Mouse (Mus musculus): ENCODE measurements around the gene Nrtn. TPM values are rescaled to one million over a fixed set of nuclear protein-coding genes. Genes with fewer than 3 reads are reported as not detected.

The Nrtn gene
- polyA plus RNA-seq, 1 experiment = 0.78 TPM

GRCm38 (mm10) chr17:56778779-56779362, 21.5 kb upstream of the Nrtn start:
- Histone ChIP-seq H3K4me2 (ENCODE audit: low read depth) (no peak overlapping the region), H3K79me2 (ENCODE audit: control insufficient read depth, insufficient read depth) (no peaks in the 10 kb centered on the region), H3K27me3 (ENCODE audit: control insufficient read depth, insufficient read depth, insufficient read length) (no peaks in the 10 kb centered on the region), H3ac (ENCODE audit: control insufficient read depth, insufficient read length) (no peak overlapping the region), H3K4me3 (no peak overlapping the region), H3K36me3 (ENCODE audit: control insufficient read depth, insufficient read depth) (no peaks in the 10 kb centered on the region)
- TF ChIP-seq POLR2A (IDR thresholded peaks at IDR 0.05; ENCODE audit: insufficient read length, low read depth) = no peak
- no peak for TF ChIP-seq TCF3 (IDR thresholded peaks at IDR 0.05; ENCODE audit: insufficient read length, low read depth)
- no peak for TF ChIP-seq MYOD1 (IDR thresholded peaks at IDR 0.05; ENCODE audit: control insufficient read depth in 1 of 3, insufficient read length in 2 of 3, low read depth in 2 of 3)
- TF ChIP-seq E2F4 (IDR thresholded peaks at IDR 0.05; ENCODE audit: insufficient read depth) = no peak
- no peak for TF ChIP-seq CEBPB (IDR thresholded peaks at IDR 0.05; ENCODE audit: insufficient read depth, poor library complexity, severe bottlenecking)
- TF ChIP-seq REST (IDR thresholded peaks at IDR 0.05; ENCODE audit: insufficient read depth, insufficient read length) = no peak
- TF ChIP-seq TCF12 (IDR thresholded peaks at IDR 0.05; ENCODE audit: insufficient read depth, poor library complexity, severe bottlenecking) = no peak
- TF ChIP-seq MAX (IDR thresholded peaks at IDR 0.05; ENCODE audit: low read depth) = no peak
- no peak for TF ChIP-seq MYOG (IDR thresholded peaks at IDR 0.05; ENCODE audit: control insufficient read depth in 1 of 3, insufficient read depth in 1 of 3, insufficient read length in 2 of 3, low read depth in 2 of 3)
- no peak for TF ChIP-seq SRF (IDR thresholded peaks at IDR 0.05; ENCODE audit: control insufficient read depth, insufficient read length, low read depth)
- no peak for TF ChIP-seq USF1 (IDR thresholded peaks at IDR 0.05; ENCODE audit: low read depth)
- TF ChIP-seq POLR2AphosphoS2 (IDR thresholded peaks at IDR 0.05; ENCODE audit: insufficient read length, low read depth) = no peak

- Histone ChIP-seq H3K36me3 (ENCODE audit: control insufficient read depth, insufficient read depth) (no peaks in the 10 kb centered on the region), H3K79me2 (ENCODE audit: control insufficient read depth, insufficient read depth) (no peaks in the 10 kb centered on the region), H3K4me3 (no peak overlapping the region), H3ac (ENCODE audit: control insufficient read depth, insufficient read length) (no peak overlapping the region), H3K4me2 (ENCODE audit: low read depth) (no peak overlapping the region), H3K27me3 (ENCODE audit: control insufficient read depth, insufficient read depth, insufficient read length) (no peaks in the 10 kb centered on the region)
- TF ChIP-seq MAX (IDR thresholded peaks at IDR 0.05; ENCODE audit: low read depth) = no peak
- TF ChIP-seq MYOG (IDR thresholded peaks at IDR 0.05; ENCODE audit: control insufficient read depth in 1 of 3, insufficient read depth in 1 of 3, insufficient read length in 2 of 3, low read depth in 2 of 3) = no peak
- TF ChIP-seq CEBPB (IDR thresholded peaks at IDR 0.05; ENCODE audit: insufficient read depth, poor library complexity, severe bottlenecking) = no peak
- no peak for TF ChIP-seq TCF3 (IDR thresholded peaks at IDR 0.05; ENCODE audit: insufficient read length, low read depth)
- TF ChIP-seq POLR2AphosphoS2 (IDR thresholded peaks at IDR 0.05; ENCODE audit: insufficient read length, low read depth) = no peak
- no peak for TF ChIP-seq SRF (IDR thresholded peaks at IDR 0.05; ENCODE audit: control insufficient read depth, insufficient read length, low read depth)
- TF ChIP-seq E2F4 (IDR thresholded peaks at IDR 0.05; ENCODE audit: insufficient read depth) = no peak
- TF ChIP-seq MYOD1 (IDR thresholded peaks at IDR 0.05; ENCODE audit: control insufficient read depth in 1 of 3, insufficient read length in 2 of 3, low read depth in 2 of 3) = no peak
- no peak for TF ChIP-seq POLR2A (IDR thresholded peaks at IDR 0.05; ENCODE audit: insufficient read length, low read depth)
- no peak for TF ChIP-seq REST (IDR thresholded peaks at IDR 0.05; ENCODE audit: insufficient read depth, insufficient read length)
- TF ChIP-seq TCF12 (IDR thresholded peaks at IDR 0.05; ENCODE audit: insufficient read depth, poor library complexity, severe bottlenecking) = no peak
- TF ChIP-seq USF1 (IDR thresholded peaks at IDR 0.05; ENCODE audit: low read depth) = no peak
Observed at GRCm38 (mm10) chr17:56777568-56777967, 20.2 kb upstream of the Nrtn start.

- H3K79me2 ChIP-seq (ENCODE audit: control insufficient read depth, insufficient read depth) = no peaks in the 10 kb centered on the region
- H3ac ChIP-seq (ENCODE audit: control insufficient read depth, insufficient read length) = no peak within 1 kb of the TSS
- TF ChIP-seq SRF (IDR thresholded peaks at IDR 0.05; ENCODE audit: control insufficient read depth, insufficient read length, low read depth) (no peak), MYOG (IDR thresholded peaks at IDR 0.05; ENCODE audit: control insufficient read depth in 1 of 3, insufficient read depth in 1 of 3, insufficient read length in 2 of 3, low read depth in 2 of 3) (no peak), TCF12 (IDR thresholded peaks at IDR 0.05; ENCODE audit: insufficient read depth, poor library complexity, severe bottlenecking) (no peak), CEBPB (IDR thresholded peaks at IDR 0.05; ENCODE audit: insufficient read depth, poor library complexity, severe bottlenecking) (no peak), TCF3 (IDR thresholded peaks at IDR 0.05; ENCODE audit: insufficient read length, low read depth) (no peak), E2F4 (IDR thresholded peaks at IDR 0.05; ENCODE audit: insufficient read depth) (no peak), MYOD1 (IDR thresholded peaks at IDR 0.05; ENCODE audit: control insufficient read depth in 1 of 3, insufficient read length in 2 of 3, low read depth in 2 of 3) (no peak)
- H3K36me3 ChIP-seq (ENCODE audit: control insufficient read depth, insufficient read depth) = no peaks in the 10 kb centered on the region
- H3K4me2 ChIP-seq (ENCODE audit: low read depth) = no peak within 1 kb of the TSS
- no peaks in the 10 kb centered on the region for H3K27me3 ChIP-seq (ENCODE audit: control insufficient read depth, insufficient read depth, insufficient read length)
- no peak within 1 kb of the TSS for H3K4me3 ChIP-seq
Observed at GRCm38 (mm10) chr17:56769950-56770349, 12.6 kb upstream of the Nrtn start, which contains the start of gene Prr22. Gene Prr22, plus strand, starts transcription at chr17:56770250.

GRCm38 (mm10) chr17:56768941-56769340, 11.6 kb upstream of the Nrtn start:
- Histone ChIP-seq H3K4me3 (no peak overlapping the region), H3K36me3 (ENCODE audit: control insufficient read depth, insufficient read depth) (no peaks in the 10 kb centered on the region)

More at GRCm38 (mm10) chr17:56768941-56769340, 11.6 kb upstream of the Nrtn start:
- TF ChIP-seq MAX (IDR thresholded peaks at IDR 0.05; ENCODE audit: low read depth) = no peak
- no peak for TF ChIP-seq POLR2A (IDR thresholded peaks at IDR 0.05; ENCODE audit: insufficient read length, low read depth)
- TF ChIP-seq MYOG (IDR thresholded peaks at IDR 0.05; ENCODE audit: control insufficient read depth in 1 of 3, insufficient read depth in 1 of 3, insufficient read length in 2 of 3, low read depth in 2 of 3) = no peak
- TF ChIP-seq TCF3 (IDR thresholded peaks at IDR 0.05; ENCODE audit: insufficient read length, low read depth) = no peak
- TF ChIP-seq SRF (IDR thresholded peaks at IDR 0.05; ENCODE audit: control insufficient read depth, insufficient read length, low read depth) = no peak
- no peak for TF ChIP-seq USF1 (IDR thresholded peaks at IDR 0.05; ENCODE audit: low read depth)
- TF ChIP-seq TCF12 (IDR thresholded peaks at IDR 0.05; ENCODE audit: insufficient read depth, poor library complexity, severe bottlenecking) = no peak
- no peak for TF ChIP-seq CEBPB (IDR thresholded peaks at IDR 0.05; ENCODE audit: insufficient read depth, poor library complexity, severe bottlenecking)
- TF ChIP-seq MYOD1 (IDR thresholded peaks at IDR 0.05; ENCODE audit: control insufficient read depth in 1 of 3, insufficient read length in 2 of 3, low read depth in 2 of 3) = no peak
- no peak for TF ChIP-seq POLR2AphosphoS2 (IDR thresholded peaks at IDR 0.05; ENCODE audit: insufficient read length, low read depth)
- no peak for TF ChIP-seq REST (IDR thresholded peaks at IDR 0.05; ENCODE audit: insufficient read depth, insufficient read length)
- no peak for TF ChIP-seq E2F4 (IDR thresholded peaks at IDR 0.05; ENCODE audit: insufficient read depth)
- H3K79me2 ChIP-seq (ENCODE audit: control insufficient read depth, insufficient read depth) = no peaks in the 10 kb centered on the region
- H3K27me3 ChIP-seq (ENCODE audit: control insufficient read depth, insufficient read depth, insufficient read length) = no peaks in the 10 kb centered on the region
- H3K4me2 ChIP-seq (ENCODE audit: low read depth) = no peak overlapping the region
- H3ac ChIP-seq (ENCODE audit: control insufficient read depth, insufficient read length) = no peak overlapping the region
